Mouse (Mus musculus) stomach, postnatal 0 days (tissue): ENCODE measurements around the gene Rnf34.

Experiments
- CTCF ChIP-seq: IDR thresholded peaks from 2 replicates; pipeline ENCODE4 v1.5.1; 2016; ENCODE audit warnings: antibody characterized with exemption, low read depth, mild to moderate bottlenecking, moderate library complexity
- EP300 ChIP-seq: optimal IDR thresholded peaks from 2 replicates; pipeline ENCODE3; 2016; ENCODE audit warnings: antibody characterized with exemption

DNA sequence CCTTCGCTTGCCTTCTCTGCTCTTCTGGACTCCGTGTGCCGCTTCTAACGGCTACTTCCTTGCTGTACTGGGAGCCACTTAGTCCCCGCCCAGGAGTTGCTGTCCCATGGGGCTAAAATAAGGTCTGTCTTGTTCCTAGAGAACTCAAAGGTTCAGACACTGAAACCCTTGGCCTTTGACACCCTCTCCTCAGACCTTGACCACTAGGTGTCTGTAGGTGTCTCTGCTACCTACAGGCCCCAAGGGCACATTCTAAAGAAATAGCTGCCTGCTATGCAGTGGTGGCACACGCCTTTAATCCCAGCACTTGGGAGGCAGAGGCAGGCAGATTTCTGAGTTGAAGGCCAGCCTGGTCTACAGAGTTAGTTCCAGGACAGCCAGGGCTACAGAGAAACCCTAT is 66.3 kb downstream of the Rnf34 start:
- TF ChIP-seq CTCF (no peak), EP300 (no peak)
